Mouse (Mus musculus): Measurements from ENCODE around the gene Skint8.
"Not testable (repeated sequence)": the region's sequence is repeated elsewhere in the genome, so short reads cannot be mapped to it uniquely, and the experiment has no call there.

Skint8 gene

DNA sequence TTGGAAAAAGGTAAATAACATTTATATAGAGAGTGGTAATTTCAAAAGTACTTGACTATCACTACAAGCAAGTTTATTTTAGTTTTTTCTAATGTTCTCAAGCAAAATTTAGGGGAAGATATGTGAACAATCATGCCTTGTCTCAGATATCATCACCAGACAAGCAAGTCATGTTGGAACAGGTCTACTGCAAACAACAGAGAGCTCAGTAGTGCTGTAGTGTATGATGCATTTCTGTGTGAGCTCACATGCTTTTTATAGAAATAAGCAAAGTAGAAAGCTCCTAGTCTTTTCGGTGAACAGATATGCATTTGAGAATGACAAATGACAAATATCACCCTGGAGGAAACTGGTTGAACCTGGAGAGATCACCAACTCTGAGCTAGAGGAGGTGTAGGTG lies at the start of gene Skint8:
TSS of gene Skint8 (plus strand) at position 301 of the 400 bp plus-strand sequence.
- no peak for DNase-seq (ENCODE audit: low spot score)

- no peak for DNase-seq (ENCODE audit: low spot score)
Observed at GRCm38 (mm10) chr4:111880112-111880875, 38.9 kb upstream of the Skint8 start.

- no peak for DNase-seq (ENCODE audit: low spot score)
Observed at GRCm38 (mm10) chr4:111883543-111883942, 35.6 kb upstream of the Skint8 start.

- peak; percentile 58 for DNase-seq (ENCODE audit: low spot score)
Observed at GRCm38 (mm10) chr4:111886018-111886417, 33.2 kb upstream of the Skint8 start.

GRCm38 (mm10) chr4:111886607-111887006 lies 32.6 kb upstream of the Skint8 start:
- peak; percentile 79 for DNase-seq (ENCODE audit: low spot score)

DNA sequence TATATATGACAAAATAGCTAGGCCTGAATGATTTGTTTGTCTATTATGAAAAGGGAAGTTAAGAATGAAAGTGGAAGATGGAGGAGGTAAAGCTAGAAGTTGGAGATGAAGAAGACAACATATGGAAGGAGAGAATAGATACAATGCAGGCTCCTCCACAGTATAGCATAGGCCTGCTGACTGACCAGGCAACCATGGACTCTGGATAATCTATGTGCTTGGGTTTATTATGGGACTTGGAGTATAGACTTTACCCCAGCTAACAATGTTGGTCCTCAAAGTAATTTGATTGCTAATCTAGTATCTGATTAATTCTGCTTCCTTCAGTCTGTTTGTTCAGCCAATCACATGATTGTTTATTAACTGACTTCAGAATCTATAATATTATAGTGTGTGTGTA lies 27.1 kb upstream of the Skint8 start:
- DNase-seq (ENCODE audit: low spot score), result no peak

DNA sequence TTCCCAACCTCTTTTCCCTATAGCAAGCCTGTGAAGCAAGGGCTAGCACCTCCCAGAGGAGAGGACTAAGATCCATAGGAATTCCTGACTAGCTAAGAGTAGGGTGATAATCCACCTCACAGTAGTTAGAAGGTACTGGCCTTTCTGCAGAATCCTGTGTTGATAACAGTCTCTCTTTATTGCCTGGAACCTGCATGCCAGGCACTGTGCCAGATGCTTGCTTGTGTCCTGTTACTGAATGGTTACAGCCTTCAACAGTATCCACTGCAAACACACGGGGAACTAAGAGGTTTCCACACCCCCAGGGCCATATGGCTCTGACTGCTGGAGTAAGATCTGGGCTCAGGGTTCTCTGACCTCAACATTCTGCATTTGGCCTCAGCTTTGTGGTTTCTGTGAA lies 21.4 kb upstream of the Skint8 start:
- no peak for DNase-seq (ENCODE audit: low spot score)

DNA sequence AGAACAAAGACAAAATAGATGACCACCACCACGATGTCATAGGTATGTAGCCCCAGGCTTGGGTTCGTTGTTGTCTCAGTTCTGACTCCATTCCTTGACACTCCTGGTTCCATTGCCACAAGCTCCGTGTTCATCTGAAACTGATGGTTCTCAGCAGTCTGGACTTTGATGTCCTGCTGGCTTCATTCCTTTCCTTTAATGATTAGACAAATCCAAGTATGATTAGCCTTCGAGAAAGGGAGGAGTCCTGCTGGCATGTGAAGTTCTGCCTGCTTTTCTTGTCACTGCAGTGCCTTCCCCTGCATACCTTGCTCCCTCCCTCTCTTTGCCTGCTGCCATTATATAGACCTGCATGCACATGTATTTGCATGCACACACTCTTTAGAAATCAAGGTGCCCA lies 20.6 kb upstream of the Skint8 start:
- DNase-seq (ENCODE audit: low spot score), result no peak

- not testable (repeated sequence) for DNase-seq (ENCODE audit: low spot score)
Observed at GRCm38 (mm10) chr4:111900491-111900890, 18.7 kb upstream of the Skint8 start.

DNA sequence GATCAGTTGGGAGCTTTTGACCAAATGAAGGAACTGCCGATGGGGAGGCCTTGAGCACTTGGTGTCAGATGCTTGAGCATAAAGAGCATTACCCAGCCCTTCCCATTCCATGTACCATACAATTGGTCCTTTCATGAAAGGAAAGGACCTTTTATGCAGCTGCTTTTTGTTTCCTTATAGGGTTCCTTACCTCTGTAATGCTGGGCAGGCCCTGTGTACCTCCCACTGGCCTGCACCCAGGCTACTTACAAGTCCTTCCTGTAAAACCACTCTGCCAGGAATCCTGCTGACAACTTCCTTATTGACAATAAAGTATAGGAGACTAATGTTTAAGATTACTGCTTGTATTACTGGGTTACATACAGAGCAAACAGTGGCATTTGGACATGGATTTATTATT lies 17.7 kb upstream of the Skint8 start:
- DNase-seq (ENCODE audit: low spot score), result no peak

DNA sequence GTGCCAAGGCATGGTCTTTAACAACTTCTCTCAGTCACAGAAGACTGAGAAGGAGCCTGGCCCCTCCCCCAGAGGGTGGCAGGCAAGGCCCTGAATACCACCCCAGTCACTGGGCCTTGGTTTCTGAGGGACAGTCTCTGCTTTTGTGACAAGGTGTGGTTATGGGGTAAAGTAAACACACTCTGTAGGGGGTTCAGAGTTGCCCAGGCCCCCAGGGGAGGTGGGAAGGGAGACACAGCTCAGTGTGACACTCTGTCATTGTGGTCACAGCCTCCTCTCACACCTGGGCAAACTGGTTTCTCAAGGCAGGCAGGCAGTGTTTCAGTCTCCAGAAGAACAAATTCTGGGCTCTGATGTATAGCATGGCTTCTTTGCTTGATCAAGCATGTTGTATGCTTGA lies 16.4 kb upstream of the Skint8 start, which contains the start of gene Slc5a9:
TSS of gene Slc5a9 (minus strand) at position 144 of the 400 bp plus-strand sequence.
- DNase-seq (ENCODE audit: low spot score), result no peak

DNA sequence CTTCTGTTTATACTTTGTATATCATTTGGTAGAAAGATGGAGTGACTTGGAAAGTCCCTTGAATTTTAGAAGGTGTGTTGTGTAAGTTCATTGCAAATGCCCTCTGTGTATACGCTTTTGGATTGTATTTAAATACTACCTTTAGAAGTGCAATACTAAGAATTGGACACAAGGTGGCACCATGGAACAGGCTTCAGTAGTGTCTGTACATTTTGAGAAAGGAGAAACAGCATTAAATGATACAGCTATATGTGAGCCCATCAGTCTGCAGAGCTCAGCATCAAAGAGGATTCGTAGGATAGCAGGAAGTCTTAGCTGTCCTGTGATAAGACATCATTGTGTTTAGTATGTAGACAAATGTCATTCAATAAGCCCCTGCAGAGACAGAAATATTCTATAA lies 11.3 kb upstream of the Skint8 start:
- DNase-seq (ENCODE audit: low spot score), result no peak

- DNase-seq (ENCODE audit: low spot score), result no peak
Observed at GRCm38 (mm10) chr4:111961309-111961708, 42.1 kb downstream of the Skint8 start.

GRCm38 (mm10) chr4:111963241-111963640 lies 44.0 kb downstream of the Skint8 start:
- not testable (repeated sequence) for DNase-seq (ENCODE audit: low spot score)

- DNase-seq (ENCODE audit: low spot score), result no peak
Observed at GRCm38 (mm10) chr4:111963669-111964068, 44.5 kb downstream of the Skint8 start.

DNA sequence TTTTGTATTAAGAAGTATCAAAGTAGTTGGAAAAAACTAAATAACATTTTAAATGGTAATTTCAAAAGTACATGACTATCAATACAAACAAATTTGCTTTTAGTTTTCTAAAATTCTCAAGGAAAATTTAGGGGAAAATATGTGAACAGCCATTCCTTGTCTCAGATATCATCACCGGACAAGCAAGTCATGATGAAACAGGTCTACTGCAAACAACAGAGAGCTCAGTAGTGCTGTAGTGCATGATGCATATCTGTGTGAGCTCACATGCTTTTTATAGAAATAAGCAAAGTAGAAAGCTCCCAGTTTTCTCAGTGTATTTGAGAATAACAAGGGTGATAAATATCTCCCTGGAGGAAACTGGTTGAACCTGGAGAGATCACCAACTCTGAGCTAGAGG lies 53.4 kb downstream of the Skint8 start, which contains the start of gene Skint7:
TSS of gene Skint7 (plus strand) at position 301 of the 400 bp plus-strand sequence.
- DNase-seq (ENCODE audit: low spot score), result no peak

All from ovary, postnatal 14 days (tissue).